Mouse (Mus musculus) layer of hippocampus, postnatal 25 days (tissue): Measurements from ENCODE around the gene Mavs. TPM values are rescaled to one million over a fixed set of nuclear protein-coding genes. Genes with fewer than 3 reads are reported as not detected.

Experiments
- DNase-seq, 2 experiments: peaks; one replicate each; pipeline ENCODE4 v3.0.0; 2022; ENCODE audit warnings: mixed read lengths in 2 of 2, low spot score in 1 of 2; ENCODE audit errors: extremely low spot score in 1 of 2
- total RNA-seq, 2 experiments: library from RNA; stranded (reverse); gene quantifications; 2 replicates each; pipeline ENCODE4 v1.2.3; 2021

Mavs gene
- 1 to 10 TPM; 6.8 to 7.8 TPM for total RNA-seq

DNA sequence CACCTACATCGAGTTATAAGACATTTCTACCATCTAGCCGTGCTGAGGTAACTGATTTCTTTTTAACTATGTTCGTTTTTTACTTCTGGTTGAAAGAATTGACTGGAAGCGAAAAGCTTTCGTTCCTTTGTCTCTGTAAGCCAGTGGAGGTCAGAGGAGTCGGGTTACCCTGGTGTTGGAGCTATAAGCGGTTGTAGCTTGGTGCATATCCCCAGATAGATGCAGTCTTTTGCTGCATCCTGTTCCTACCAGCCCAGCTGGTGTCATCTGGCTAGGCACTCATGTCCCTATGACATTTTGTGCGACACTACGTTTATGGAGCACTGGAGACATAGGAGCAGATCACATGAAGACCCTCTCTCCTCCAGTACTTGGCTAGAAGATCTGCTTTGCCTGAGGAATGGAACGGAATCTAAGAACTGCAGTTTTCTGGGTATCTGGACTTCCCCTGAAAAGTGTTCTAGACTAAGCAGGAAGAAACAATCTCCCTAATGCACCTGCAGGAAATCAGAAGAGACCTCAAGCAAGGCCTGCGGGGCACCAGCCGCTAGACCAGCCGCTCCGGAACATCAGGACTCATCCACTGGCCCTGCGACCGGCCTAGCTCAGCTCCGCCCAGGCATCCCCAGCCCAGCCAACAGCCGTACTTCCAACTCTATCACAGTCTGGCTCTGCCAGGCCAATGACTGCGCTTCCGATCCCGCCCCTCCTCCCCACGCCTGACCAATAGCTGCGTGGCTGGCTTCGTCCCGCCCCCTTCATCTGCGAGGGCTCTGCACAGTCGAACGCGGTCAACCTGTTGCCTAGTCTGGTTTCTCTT, at the start of gene Mavs:
Mavs (plus strand) TSS at position 757 of the 820 bp plus-strand sequence.
- DNase-seq: peak; percentile 69 to 75

DNA sequence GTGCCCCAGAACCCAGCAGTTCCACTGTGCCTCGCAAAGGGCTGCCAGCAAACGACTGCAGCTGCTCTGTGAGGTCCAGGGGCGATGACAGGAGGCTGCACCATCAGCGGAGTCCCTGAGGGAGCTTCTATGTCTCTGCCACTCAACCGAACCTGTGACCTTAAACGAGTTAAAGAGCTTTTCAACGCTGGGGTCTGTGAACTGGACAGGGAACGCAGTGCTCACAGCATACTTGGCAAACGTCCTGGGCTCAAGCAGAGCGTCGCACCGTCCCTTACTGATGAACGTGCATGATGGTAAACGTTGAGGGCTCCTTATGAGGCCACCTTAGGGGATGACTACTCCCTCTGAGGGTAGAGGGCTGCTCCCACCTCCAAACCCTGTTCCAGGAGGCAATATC, 47.5 kb upstream of the Mavs start:
- no peak for DNase-seq

DNA sequence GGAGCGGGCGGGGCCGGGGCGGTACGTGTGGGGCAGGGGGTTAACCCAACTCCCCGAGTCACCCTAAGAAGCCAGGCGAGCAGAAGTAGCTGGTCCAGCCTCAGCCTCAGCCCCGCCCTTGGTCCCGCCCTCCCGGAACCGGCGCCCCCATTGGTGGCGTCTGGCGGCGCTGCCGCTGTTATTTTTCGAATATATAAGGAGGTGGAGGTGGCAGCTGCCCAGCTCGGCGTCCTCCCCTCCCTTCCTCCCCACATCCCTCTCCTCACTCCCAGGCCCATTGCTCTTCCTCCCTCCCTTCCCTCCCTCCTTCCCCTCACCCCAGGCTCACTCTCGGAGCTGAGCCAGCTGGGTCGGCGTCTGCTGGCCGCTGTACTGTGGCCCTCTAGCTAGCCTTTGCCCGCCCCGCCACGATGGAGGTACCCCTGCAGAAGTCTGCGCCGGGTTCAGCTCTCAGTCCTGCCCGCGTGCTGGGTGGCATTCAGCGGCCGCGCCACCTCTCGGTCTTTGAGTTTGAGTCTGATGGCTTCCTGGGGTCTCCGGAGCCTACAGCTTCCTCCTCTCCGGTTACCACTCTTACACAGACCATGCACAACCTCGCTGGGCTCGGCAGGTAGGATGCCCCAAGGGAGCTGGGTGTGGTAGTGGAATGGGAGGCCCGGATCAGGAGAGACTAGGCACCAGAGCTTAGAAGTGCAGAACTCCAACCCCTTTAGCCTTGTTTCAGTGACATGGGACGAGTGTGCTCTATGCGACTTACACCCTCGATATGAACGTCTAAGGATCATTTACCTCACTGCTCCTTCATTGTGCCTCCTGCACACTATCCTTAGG, 46.9 kb upstream of the Mavs start, which contains the start of the genes Cdc25b and Spef1:
Cdc25b (plus strand) TSS at position 179 of the 831 bp plus-strand sequence.
Spef1 (minus strand) TSS at position 512 of the 831 bp plus-strand sequence.
- peak; percentile 63 for DNase-seq

DNA sequence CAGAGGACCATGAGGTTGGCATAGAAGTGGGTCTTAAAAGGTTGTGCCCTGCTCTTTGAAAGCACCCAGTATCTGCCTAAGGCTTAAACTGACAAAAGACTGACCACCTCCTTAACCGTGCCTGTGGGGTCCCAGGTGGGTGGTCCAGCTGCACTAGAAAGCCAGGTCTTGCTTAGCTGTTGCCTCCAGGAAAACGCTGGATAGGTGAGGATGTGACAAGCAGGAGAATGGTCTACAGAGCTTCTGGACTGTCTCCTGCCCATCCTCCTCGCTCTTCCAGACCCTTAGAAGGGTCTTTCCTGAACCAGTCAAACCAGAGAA, 46.3 kb upstream of the Mavs start:
- no peak for DNase-seq

DNA sequence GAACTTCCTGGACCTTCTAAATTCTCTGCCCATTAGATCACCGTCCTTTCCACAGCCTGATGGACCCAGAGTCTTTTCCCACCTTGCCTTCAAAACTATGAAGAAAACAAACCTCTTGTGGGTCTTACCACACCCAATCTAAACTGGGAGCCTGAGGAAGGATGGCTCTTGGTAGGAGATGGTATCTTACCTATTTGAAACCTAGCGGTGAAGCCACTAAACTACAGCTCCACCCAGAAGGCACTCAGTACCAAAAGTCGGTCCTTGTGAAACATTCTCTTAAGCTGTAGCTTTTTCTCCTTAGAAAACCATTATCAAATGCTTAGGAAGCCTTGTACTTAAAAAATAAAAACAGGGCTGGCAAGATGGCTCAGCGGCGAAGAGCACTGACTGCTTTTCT, 45.6 kb upstream of the Mavs start:
- DNase-seq: no peak

DNA sequence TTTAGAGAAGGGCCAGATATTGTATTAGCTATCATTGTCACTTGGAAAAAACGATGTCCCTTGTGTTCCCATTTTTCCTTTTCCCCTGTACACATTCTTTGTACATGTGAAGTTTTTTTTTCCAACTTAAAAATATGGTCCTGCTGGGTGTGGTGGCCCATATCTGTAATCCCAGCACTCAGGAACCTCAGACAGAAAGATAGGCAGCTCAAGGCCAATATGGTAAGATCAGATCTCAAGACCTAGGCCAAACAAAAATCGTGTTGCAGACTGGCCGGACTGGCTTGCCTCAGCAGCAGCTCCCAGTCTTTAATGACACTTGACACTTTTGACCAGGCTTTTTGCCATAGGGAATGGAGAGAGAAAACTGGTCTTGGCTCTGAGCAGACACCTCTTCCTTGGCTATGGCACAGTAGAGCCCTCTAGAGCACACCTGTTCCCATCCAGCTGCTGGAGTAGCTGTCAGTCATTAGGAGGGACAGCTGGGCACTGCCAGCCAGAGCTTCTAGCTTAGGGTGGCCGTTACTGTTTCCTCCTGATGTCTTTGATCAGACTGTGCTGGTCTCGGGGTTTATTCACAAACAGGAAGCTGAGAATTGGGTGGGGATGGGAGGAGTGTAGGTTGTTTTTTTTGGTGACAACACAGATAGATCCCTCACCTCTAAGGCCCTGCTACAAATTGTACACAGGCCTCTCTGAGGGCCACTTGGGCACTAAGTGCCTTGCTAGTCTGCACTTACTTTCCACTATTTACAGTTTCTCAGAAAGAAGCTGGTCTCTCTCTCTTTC, 44.1 kb upstream of the Mavs start:
- no peak for DNase-seq

DNA sequence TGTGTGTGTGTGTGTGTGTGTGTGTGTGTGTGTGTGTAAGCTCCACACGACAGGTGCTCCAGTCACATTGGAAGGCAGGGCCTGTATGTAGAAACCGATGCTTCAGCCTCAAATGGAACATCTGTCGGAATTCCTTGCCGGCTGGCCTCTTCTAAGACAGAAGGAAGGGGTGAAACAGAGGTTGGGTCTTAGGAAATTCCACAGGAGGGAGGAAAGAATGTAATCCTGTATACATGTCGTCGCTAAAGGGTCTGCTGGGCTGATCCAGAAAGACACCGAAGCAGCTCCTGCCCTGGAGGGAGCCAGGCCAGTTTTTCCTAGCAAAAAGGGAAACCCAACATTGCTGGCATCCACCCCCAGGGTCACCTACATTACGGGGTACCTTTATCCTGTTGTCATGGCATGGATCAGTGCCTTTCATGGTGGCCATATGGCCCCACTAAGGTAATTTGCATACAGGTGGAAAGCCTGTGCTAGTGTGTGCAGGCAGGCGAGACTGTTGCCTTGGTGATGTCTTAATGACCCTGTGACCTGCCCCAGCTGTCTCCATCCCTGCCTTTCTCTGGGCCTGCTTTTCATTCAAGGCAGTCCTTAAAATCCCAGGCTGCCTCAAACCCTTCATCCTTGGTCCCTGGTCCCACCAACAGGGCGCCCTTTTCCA, 43.4 kb upstream of the Mavs start:
- no peak for DNase-seq

DNA sequence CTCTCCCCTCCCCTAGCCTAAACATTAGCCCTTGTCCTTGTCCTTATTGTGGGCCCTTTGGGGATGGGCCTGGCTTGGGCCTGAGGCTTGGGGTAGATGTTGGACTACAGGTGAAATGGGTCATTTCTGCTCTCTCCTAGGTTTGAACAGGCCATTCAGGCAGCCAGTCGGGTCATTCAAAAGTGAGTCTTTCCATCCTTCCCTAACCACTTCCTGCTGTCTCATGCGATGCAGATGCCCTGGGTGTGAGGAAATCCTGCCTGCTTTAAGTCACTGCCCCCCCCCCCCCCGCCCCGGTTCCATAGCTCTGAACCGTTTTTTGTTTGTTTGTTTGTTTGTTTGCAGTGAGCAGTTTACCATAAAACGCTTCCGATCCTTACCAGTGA, 42.9 kb upstream of the Mavs start:
- DNase-seq: no peak

DNA sequence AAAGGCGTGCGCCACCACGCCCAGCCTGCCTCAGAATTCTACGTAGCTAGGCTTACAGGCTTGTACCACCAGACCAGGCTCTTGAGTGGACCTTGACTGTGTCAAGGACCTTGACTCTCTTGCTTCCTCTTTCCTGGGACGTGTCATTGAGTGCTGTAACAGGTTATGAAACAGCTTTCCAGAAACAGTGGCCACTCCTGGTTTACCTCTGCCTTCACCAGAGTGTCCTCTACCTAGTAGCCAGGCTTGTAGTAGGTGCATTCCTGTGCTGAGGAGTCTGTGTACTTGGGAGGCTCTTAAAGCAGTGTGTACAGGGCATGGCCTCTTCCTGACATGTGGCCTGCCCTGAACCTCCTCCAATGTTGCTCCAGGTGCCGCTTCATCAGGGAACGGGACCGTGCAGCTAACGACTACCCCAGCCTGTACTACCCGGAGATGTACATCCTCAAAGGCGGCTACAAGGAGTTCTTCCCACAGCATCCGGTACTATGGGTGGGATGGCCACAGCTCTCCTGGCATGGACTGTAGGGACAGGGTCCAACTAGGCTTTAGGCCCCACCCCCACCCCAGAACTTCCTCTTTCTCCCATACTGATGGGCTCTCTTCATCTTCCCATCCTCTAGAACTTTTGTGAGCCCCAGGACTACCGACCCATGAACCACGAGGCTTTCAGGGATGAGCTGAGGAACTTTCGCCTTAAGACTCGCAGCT, 37.1 kb upstream of the Mavs start:
- DNase-seq: no peak

DNA sequence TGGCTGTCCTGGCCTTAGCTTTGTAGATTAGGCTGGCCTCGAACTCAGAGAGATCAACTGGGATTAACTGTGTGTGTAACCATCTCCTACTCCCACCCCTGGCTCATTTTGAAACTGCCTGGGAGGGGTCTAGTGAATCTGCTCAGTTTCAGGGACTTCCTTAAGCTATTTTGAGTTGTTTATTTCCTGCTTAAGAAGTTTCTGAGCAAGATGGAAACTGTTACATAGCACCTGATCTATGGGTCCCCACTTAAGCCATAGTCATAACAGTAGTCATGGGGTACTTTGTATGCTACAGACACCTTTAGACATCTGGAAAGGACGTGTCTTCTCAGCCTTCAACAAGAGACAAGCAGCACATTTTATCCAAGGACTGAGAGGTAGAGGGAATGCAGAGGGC, 33.2 kb upstream of the Mavs start:
- DNase-seq: no peak

DNA sequence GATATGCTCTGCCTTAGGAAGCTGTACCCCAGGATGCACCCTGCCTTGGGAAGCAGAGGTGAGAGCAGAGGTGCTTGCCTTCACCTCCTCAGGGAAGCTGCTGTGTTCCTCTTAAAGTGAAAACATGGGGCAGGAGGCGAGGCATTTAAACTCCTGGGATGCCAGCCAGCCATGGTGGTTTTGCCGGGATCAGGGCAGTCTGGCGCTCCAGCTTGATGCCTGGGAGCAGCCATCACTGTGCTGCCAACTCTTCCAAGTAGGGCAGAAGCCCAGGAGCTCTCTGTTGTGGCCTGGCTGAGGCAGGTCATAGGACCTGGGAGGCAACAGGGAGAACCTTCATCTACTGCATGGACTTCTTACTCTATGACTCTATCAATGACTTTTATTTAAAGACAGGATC, 32.6 kb upstream of the Mavs start:
- DNase-seq: no peak

DNA sequence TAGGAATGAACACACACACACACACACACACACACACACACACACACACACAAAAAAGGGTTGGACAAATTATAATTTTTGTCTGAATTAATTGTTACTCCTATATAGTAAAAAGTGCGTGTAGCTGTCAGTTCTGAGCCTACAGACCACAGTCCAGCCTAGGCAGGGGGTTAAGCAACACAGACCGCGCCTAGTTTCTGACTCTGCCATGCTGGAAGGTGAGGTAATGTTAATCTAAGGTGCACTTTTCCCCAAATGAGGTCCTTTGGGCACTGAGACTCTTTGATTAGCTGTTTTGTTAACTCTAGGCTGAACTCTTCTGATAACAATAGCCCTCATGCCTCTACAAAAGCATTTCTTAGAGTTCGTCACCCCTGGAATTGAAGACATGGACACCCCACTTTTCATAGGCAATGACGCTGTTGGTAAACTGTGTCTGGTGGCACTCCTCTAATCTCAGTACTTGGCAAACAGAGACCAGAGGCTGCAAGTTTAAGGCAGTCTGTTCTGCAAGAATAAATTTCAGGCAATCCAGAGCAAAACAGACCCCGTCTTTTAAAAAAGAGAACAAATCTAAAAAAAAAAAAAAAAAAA, 29.9 kb upstream of the Mavs start:
- no peak for DNase-seq

DNA sequence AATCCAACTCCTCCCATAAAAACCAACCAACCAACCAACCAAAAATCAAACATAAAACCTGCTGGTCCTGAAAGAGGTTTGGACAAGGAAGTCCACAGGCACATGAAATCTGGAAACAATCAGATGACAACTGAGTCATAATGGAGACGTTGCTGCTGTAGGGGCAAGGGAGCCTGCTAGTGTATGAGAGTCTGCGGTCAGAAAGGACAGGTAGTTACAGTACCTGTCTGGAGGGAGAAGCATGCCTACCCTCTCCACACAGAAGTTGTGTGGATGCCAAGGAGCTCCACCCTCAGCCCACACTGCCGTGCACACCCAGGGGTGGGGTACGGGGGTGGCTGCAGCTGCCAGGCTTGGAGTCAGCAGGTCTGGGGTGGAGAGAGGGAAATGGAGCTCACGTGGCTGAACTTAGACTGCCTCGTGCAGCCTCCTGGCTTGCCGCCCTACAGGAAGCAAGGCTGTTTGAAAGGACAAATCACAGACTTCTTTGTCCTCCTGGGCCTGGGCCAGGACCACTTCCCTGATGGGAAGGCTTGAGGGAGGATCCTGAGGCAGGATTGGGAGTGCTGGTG, 29.4 kb upstream of the Mavs start:
- DNase-seq: peak; percentile 60

DNA sequence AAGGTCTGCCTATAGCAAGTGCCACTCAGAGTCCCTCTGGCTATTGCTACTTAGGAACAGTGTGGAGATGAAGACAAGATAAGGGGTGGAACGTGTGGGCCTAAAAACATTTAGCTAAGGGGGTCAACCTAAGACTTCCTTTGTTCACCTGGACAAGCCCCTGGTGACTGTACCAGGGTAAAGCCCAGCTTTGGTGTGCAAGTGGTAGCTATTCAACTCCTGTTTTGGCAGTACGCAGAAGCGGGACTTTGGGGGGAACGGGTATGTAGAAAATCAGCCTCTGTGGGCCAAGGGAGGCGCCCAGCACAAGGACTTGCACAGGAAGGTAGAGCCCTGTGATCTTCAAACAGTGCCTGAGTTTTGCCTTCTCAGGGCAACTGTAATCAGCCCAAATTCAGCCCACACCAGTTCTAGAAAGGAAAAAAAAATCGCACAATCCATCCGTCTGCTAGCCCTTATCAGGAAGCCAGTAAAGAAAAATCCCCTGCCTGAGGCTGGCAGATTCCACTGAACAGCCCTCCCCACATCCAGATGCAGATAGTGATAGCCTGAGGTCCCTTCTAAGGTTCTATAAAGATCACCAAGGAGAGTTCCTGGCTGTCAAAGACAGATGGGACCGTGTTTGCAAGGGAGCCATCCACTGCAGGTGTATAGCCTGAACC, 28.2 kb upstream of the Mavs start:
- DNase-seq: no peak

DNA sequence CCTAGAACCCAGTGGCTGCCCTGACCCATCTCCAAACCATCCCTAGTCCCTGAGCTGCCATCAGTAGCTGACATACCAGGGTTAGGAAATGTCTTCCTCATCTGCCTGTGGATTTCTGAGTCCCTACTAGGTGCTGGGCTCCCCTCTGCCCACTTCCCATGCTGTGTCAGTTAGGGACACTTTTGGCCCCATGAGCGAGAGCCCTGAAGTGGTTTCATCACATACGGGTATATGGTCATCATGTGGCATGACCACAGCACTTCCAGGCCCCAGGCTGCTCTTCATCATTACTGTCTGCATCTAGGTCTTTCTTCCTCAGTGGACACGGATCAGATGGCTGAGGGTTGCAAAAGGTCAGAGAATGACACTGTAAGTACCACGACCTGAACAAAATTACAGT, 27.1 kb upstream of the Mavs start, which contains the start of gene Ap5s1:
Ap5s1 (plus strand) TSS at position 301 of the 400 bp plus-strand sequence.
- no peak for DNase-seq

DNA sequence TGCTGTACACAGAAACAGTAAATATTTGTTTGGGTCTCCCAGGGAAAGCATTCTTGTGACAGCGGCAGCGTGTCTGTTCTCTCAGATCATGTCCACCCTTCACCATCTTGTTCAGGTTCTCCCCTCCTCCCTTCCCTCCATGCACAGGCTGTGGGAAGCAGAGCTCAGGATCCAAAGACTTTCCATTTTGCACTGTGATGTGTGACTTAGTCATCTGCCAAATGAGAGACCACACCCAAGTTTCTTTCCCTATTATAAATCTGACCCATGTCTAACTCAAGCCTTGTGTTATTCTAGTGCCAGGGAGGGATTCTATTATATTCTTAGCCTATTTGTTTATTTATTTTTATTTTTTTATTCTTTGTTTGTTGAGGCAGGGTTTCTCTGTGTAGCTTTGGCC, 25.5 kb upstream of the Mavs start:
- DNase-seq: no peak

DNA sequence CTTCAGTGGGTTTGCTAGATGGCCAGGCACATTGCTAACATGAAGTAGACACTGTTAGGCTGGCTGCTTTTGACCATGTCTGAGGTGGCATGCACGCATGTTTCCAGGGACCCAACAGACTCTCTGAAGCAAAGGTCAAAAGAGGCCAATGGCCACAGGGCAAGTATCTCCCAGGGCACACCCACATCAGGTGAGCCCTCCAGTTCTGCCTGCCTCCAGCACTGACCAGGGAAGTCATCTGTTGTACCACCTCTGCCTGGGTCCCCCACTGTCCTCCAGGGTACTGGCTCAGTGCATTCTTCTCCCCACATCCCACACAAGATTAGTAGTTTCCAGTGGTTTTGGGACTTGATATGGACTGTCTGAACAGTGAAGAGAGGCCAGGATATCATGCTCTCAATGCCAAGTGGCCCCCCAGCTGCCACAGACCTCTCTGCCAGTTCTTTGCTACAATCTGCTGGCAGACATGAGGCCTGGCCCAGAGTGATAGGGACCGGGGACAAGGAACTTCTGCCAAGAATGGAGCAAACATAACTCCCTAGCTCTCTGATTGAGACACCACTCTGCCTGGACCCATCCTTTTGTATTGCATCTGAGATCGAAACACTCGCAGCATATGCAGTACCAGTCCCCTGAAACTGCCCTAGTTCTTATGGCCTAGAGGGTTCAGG, 24.6 kb upstream of the Mavs start:
- DNase-seq: no peak
